Mouse (Mus musculus): ENCODE measurements at regions not wholly inside any gene's neighbourhood (a gene's known extent, or its start where the extent isn't known, plus 50 kb on each side); places are given as distances from the start of the nearest gene placed in this dataset. TPM values are rescaled to one million over a fixed set of nuclear protein-coding genes. Genes with fewer than 3 reads are reported as not detected.

Small RNAs in the stretch of these regions (microRNA-seq; reads per million reads assigned to microRNA genes)
- gene Gm27628 (ENCODE audit: borderline number of aligned reads) = not detected
